Mouse (Mus musculus): ENCODE data around the gene Derl3. TPM values are rescaled to one million over a fixed set of nuclear protein-coding genes. Genes with fewer than 3 reads are reported as not detected.
A peak's percentile ranks its signal among the peaks of the same experiment; 100 is the strongest.
"Not testable (repeated sequence)": the region's sequence is repeated elsewhere in the genome, so short reads cannot be mapped to it uniquely, and the experiment has no call there.

Gene Derl3
- polyA plus RNA-seq, 1 experiment from 2014 or later: 1.2 TPM

- no peak overlapping the region for H3K4me3 ChIP-seq (ENCODE audit: low read depth, low read length)
- 75% methylated on average over 11 of the region's 11 CpGs for whole genome bisulfite sequencing
- H3K4me2 ChIP-seq (replicated peaks; ENCODE audit: low read depth, low read length): no peak overlapping the region
- peaks cover 4% of the 10 kb centered on the region; the same call in 1 of the 2 replicates for H3K4me1 ChIP-seq (ENCODE audit: insufficient read depth, low read depth, low read length)
- no peak overlapping the region for H3K9ac ChIP-seq (replicated peaks; ENCODE audit: low read depth)
- no peak overlapping the region for H3K27ac ChIP-seq (ENCODE audit: low read length)
- TF ChIP-seq CTCF (IDR thresholded peaks at IDR 0.05) (no peak), EP300 (IDR thresholded peaks at IDR 0.05) (no peak)
- ATAC-seq (no peak), DNase-seq (ENCODE audit: low spot score) (no peak)
- H3K36me3 ChIP-seq (ENCODE audit: insufficient read depth, low read length): no peaks in the 10 kb centered on the region
- no peaks in the 10 kb centered on the region for H3K9me3 ChIP-seq (ENCODE audit: low read length)
- H3K27me3 ChIP-seq (replicated peaks; ENCODE audit: insufficient read depth, low read length): no peaks in the 10 kb centered on the region
Observed at GRCm38 (mm10) chr10:75856155-75856907, 36.9 kb upstream of the Derl3 start.

GRCm38 (mm10) chr10:75856976-75857375 lies 36.2 kb upstream of the Derl3 start:
- Histone ChIP-seq H3K9ac (replicated peaks; ENCODE audit: low read depth) (no peak overlapping the region), H3K36me3 (ENCODE audit: insufficient read depth, low read length) (no peaks in the 10 kb centered on the region), H3K4me1 (ENCODE audit: insufficient read depth, low read depth, low read length) (peaks cover 4% of the 10 kb centered on the region; the same call in 1 of the 2 replicates), H3K9me3 (ENCODE audit: low read length) (no peaks in the 10 kb centered on the region), H3K4me3 (ENCODE audit: low read depth, low read length) (no peak overlapping the region), H3K27ac (ENCODE audit: low read length) (no peak overlapping the region), H3K27me3 (replicated peaks; ENCODE audit: insufficient read depth, low read length) (no peaks in the 10 kb centered on the region), H3K4me2 (replicated peaks; ENCODE audit: low read depth, low read length) (no peak overlapping the region)
- ATAC-seq (no peak), DNase-seq (ENCODE audit: low spot score) (no peak)
- WGBS: 74% methylated on average over 3 of the region's 3 CpGs
- TF ChIP-seq EP300 (IDR thresholded peaks at IDR 0.05) (no peak), CTCF (IDR thresholded peaks at IDR 0.05) (no peak)

- H3K36me3 ChIP-seq (ENCODE audit: insufficient read depth, low read length): no peaks in the 10 kb centered on the region
- TF ChIP-seq EP300 (IDR thresholded peaks at IDR 0.05): no peak
- no peak for TF ChIP-seq CTCF (IDR thresholded peaks at IDR 0.05)
- H3K27ac ChIP-seq (ENCODE audit: low read length): no peak overlapping the region
- H3K4me1 ChIP-seq (ENCODE audit: insufficient read depth, low read depth, low read length): peaks cover 4% of the 10 kb centered on the region; the same call in 1 of the 2 replicates
- DNase-seq (ENCODE audit: low spot score) (no peak), ATAC-seq (no peak)
- no peaks in the 10 kb centered on the region for H3K9me3 ChIP-seq (ENCODE audit: low read length)
- no peak overlapping the region for H3K4me2 ChIP-seq (replicated peaks; ENCODE audit: low read depth, low read length)
- H3K9ac ChIP-seq (replicated peaks; ENCODE audit: low read depth): no peak overlapping the region
- WGBS: 95% methylated on average over 4 of the region's 4 CpGs
- no peaks in the 10 kb centered on the region for H3K27me3 ChIP-seq (replicated peaks; ENCODE audit: insufficient read depth, low read length)
- no peak overlapping the region for H3K4me3 ChIP-seq (ENCODE audit: low read depth, low read length)
Observed at GRCm38 (mm10) chr10:75857598-75857997, 35.6 kb upstream of the Derl3 start.

- no peaks in the 10 kb centered on the region for H3K9me3 ChIP-seq (ENCODE audit: low read length)
- no peak overlapping the region for H3K9ac ChIP-seq (replicated peaks; ENCODE audit: low read depth)
- 0 out of 2 replicates have a peak overlapping the region, but pooled peaks have one; percentile 71 for H3K27ac ChIP-seq (ENCODE audit: low read length)
- DNase-seq (ENCODE audit: low spot score) (peak; percentile 63), ATAC-seq (peak; percentile 37)
- H3K4me3 ChIP-seq (ENCODE audit: low read depth, low read length): peak overlapping the region; percentile 63
- H3K4me1 ChIP-seq (ENCODE audit: insufficient read depth, low read depth, low read length): peaks cover 4% of the 10 kb centered on the region; the same call in 1 of the 2 replicates
- H3K4me2 ChIP-seq (replicated peaks; ENCODE audit: low read depth, low read length): peak overlapping the region; percentile 85
- no peaks in the 10 kb centered on the region for H3K27me3 ChIP-seq (replicated peaks; ENCODE audit: insufficient read depth, low read length)
- TF ChIP-seq EP300 (IDR thresholded peaks at IDR 0.05): no peak
- no peak; the same call in 1 of the 2 replicates for TF ChIP-seq CTCF (IDR thresholded peaks at IDR 0.05)
- H3K36me3 ChIP-seq (ENCODE audit: insufficient read depth, low read length): no peaks in the 10 kb centered on the region
- 2% methylated on average over 26 of the region's 27 CpGs for WGBS
Observed at GRCm38 (mm10) chr10:75859107-75859746, 34.0 kb upstream of the Derl3 start.

- not testable (repeated sequence) for H3K27me3 ChIP-seq (replicated peaks; ENCODE audit: insufficient read depth, low read length); H3K36me3 ChIP-seq (ENCODE audit: insufficient read depth, low read length); H3K4me1 ChIP-seq (ENCODE audit: insufficient read depth, low read depth, low read length); H3K9me3 ChIP-seq (ENCODE audit: low read length)
- TF ChIP-seq CTCF (IDR thresholded peaks at IDR 0.05): peak; percentile 35
- WGBS: 0% methylated on average over 33 of the region's 46 CpGs
- DNase-seq (ENCODE audit: low spot score) (peak; percentile 93), ATAC-seq (peak; percentile 99)
- Histone ChIP-seq H3K27ac (ENCODE audit: low read length) (peak within 1 kb of the TSS; percentile 71), H3K4me3 (ENCODE audit: low read depth, low read length) (peak within 1 kb of the TSS; percentile 63), H3K4me2 (replicated peaks; ENCODE audit: low read depth, low read length) (peak within 1 kb of the TSS; percentile 85), H3K9ac (replicated peaks; ENCODE audit: low read depth) (peak within 1 kb of the TSS; percentile 34; the same call in 1 of the 2 replicates)
Observed at GRCm38 (mm10) chr10:75859786-75860470, 33.3 kb upstream of the Derl3 start, which contains the start of gene Mif. TSS of gene Mif (minus strand) at chr10:75860240.

GRCm38 (mm10) chr10:75860746-75861145 lies 32.5 kb upstream of the Derl3 start:
- whole genome bisulfite sequencing: 27% methylated on average over 7 of the region's 7 CpGs
- Histone ChIP-seq H3K9ac (replicated peaks; ENCODE audit: low read depth) (no peak overlapping the region), H3K27ac (ENCODE audit: low read length) (no peak overlapping the region), H3K4me2 (replicated peaks; ENCODE audit: low read depth, low read length) (no peak overlapping the region), H3K9me3 (ENCODE audit: low read length) (no peaks in the 10 kb centered on the region), H3K27me3 (replicated peaks; ENCODE audit: insufficient read depth, low read length) (no peaks in the 10 kb centered on the region), H3K4me1 (ENCODE audit: insufficient read depth, low read depth, low read length) (peaks cover 4% of the 10 kb centered on the region; the same call in 1 of the 2 replicates), H3K36me3 (ENCODE audit: insufficient read depth, low read length) (no peaks in the 10 kb centered on the region), H3K4me3 (ENCODE audit: low read depth, low read length) (no peak overlapping the region)
- DNase-seq (ENCODE audit: low spot score): peak; percentile 37
- TF ChIP-seq CTCF (IDR thresholded peaks at IDR 0.05): no peak
- TF ChIP-seq EP300 (IDR thresholded peaks at IDR 0.05): no peak
- ATAC-seq: no peak

Data from lung, postnatal 0 days (tissue).